Mouse (Mus musculus) thymus, adult 18-20 months (tissue): ENCODE measurements around the gene Hnrnpc.

ENCODE experiments used
- DNase-seq, 2 experiments: peaks; one replicate each; pipeline ENCODE4 v3.0.0; 2022; ENCODE audit warnings: mixed read lengths in 2 of 2

Gene Hnrnpc

DNA sequence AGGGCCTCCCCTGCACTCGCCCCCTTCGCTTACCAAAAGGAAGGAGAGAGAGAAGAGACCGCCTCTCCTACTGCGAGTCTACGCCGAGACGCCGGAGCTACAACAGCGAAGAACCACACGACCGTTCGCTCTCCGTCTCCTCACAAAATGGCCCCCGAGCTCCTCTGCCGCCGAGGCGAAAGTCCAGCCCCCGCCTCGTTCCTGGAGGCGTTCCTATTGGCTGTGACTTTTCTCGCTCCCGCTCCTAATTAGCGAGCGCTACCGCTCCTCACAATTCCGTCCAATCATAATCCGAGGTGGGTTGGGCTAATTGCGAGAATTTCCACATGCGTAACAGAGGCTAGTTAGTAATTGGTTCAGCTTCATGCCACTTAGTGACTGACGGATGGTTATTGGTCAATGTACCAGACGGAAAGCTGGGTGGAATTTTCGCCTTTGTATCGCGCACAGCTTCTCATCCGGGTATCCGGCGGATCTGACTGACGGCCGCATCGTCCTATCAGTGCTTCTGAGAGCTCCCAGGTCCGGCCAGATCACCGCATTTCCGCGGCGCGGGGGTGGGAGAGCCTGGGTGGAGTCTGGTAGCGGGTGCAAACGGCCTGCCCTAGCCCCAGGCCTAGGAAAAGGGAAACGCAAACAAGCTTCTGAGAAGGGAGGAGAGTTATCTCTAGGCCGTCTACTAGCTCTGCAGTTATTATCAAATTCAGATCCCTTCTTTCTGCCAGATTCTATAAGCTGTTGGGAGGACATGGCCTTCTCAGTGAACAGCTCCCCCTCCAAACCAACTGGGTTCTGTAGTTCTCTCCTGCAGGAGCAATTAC is at the start of gene Hnrnpc:
Gene Hnrnpc (minus strand): TSS at position 173 of the 821 bp plus-strand sequence.
- DNase-seq, result peak; percentile 100

DNA sequence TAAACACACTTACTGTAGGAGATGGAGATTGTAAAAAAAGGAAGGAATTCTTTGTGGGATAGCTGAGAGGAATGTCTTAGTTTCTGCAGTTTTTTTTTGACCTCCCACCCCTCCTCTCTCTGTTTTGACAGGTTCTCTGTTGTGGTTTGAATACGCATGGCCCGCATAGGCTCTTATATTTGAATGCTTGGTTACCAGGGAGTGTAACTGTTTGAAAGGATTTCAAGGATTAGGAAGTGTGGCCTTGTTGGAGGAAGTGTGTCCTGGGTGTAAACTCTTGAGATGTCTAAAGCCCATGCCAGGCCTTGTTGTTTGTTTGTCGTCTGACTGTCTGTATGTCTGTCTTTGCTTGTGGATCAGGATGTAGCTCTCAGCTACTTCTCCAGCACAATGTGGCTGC is 48.8 kb upstream of the Hnrnpc start:
- DNase-seq, result no peak

DNA sequence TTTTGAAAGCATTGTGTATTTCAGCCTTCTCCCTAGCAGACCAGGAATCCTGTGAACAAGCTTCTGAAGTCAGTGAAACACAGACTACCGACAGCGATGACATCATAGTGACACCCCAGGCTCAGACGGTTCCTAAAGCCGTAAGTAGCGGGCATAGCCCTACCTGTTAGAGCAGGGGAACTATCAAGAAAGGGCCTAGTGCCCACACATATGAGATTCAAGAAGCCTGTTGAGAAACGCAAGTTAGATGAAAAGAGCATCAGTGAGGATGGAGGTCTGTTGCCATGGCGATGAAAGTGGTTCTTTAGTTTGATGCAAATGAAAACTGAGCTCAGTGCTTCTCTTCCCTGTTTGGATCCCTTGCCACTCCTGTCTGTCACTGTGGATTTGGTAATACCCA is 48.4 kb upstream of the Hnrnpc start:
- no peak for DNase-seq

DNA sequence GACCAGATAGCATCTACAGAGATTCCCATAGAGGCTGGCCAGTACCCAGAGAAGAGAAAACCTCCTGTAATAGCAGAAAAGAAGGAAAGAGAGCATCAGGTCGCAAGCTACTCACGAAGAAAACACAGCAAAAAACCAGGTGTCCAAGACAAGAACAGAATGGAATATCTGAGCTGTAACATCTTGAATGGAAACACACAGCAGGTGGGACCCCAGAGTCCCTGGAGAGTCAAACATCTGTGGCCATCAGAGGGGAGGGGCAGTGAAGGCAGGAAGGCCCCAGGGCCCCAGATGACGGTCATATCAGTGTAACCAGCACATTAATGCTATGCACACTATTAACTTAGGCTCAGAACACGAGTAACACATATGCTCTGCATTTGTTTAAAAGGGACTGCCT is 46.1 kb upstream of the Hnrnpc start:
- no peak for DNase-seq

DNA sequence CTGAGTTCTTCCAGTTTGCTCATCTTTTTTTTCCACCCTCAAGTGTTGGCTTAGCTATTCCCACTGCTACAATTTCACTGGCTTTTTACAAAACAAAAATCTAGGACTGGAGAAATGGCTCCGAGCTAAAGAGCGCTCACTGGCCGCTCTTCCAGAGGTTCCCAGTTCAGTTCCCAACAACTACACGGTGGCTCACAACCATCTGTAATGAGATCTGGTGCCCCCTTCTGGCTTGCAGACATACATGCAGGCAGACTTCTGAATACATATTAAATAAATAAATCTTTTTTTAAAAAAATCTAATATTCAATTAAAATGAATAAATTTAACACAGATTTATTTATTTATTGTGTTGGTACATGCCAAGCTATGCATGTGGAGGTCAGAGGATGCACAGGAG is 42.7 kb upstream of the Hnrnpc start:
- no peak for DNase-seq

DNA sequence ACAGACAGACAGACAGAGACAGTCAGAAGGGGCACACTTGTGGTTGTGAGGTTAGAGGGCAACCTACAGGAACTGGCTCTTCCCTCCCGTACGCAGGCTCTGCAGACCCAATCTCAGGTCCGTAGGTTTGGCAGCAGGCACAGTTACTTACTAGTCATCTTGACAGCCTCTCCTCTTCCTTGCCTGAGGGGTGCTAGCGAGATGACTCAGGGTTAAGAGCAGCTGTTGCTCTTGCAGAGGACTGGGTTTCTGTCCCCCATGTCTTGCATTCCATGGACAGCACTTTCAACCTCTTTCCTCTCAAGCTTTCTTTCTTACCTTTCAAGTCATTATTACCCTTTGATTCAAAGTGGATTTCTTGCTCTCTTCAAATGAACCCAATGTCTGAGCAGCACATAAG is 40.3 kb upstream of the Hnrnpc start:
- DNase-seq, result no peak

DNA sequence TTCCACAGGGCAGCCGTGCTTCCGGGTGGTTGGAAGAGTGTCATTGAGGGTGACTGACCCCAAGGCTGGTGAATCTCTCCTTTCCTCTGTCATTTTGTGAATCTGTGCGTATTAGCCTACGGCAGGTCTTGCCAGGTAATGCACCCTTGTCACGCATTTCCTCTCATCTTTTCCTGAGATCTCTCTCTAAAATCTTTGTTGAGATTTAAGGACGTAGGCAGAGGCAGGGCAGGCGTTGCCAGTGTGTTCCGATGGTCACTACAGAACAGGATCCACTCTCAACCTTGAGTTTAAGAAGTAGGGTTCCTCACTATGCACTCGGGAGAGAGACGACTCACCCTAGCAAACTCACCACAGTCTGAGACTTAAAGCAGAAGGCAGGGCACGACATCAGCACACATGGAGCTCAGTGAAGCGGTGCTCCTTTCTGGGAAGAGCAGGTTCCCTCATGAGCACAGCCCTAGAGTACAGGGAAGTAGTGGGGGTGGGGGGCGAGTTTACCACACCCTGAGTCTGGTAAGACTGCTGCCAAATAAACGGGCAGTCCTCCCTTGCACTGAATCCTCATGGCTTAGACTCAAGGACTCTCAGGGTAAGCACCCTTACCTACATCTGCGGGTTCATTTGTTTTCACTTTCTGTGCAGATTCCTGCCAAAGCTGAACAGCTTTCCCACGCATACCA is 37.8 kb upstream of the Hnrnpc start:
- DNase-seq, result no peak

DNA sequence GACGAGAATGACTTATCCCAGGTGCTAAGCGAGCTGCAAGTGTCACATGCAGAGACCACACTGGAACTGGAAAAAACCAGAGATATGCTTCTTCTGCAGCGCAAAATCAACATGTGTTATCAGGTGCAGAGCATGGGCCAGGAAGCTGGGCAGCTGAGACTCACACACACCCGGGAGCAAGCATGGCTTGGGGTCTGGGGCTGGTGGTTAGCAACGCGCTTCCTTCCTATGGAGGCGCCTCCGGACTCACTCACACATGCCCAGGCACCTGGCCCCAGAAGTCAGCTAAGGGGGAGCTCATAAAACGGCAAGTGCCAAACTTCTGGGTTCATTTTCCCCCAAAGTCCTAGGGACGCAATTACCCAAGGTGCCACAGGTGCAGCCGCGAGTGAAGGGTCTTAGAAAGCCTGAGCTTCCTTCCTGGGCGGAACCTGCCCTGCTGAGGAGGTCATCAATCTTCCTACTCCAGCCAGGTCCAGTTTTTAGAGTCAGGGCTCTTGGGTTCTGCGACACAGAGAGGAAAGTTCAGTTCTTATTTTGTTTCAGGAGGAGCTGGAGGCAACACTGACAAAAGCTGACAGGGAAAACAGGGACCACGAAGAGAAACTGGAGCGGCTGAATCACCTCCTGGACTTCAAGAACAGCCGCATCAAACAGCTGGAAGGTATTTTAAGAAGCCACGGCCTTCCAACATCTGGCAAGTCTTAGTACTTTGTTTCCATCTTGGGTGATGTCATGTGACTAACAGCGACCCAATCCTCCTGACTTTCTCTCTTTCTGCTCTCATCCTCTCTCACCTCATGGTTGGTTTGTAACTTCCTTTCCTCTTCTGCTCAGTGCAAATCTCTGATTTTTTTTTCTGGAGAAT is 37.0 kb upstream of the Hnrnpc start:
- DNase-seq, result peak; percentile 19 to 24

DNA sequence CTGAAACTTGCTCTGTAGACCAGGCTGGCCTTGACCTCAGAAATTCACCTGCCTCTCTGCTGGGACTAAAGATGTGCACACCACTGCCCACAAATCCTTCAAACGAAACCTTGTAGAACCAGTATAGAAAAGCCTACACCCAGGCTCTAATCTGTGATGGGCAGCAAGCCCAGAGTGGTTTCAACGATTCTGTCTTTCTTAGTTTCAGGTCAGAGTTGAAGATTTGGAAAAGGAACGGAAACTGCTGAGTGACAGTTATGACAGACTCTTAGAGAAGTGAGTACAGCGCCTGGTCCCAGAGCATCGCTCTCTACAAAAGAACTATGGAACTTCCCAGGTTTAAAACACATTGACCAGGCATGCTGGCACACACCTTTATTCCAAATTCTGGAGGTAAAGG is 29.8 kb upstream of the Hnrnpc start:
- no peak for DNase-seq

DNA sequence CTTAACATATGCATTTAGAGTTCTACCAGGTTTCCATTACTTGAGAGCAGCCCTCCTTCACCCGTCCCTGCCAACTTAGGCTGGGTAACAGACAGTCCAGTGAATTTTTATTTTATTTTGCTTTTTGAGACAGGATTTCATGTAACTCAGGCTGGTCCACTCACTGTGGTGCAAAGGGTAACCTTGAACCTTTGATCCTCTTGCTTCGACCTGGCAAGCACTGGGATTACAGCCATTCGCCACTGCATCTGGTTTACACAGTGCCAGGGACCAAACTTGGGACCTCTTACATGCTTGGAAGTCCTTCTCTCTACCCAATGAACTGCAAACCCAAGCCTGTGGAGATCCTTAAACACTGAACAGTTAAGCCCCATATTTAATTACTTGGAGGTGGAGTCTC is 20.8 kb upstream of the Hnrnpc start:
- no peak for DNase-seq

DNA sequence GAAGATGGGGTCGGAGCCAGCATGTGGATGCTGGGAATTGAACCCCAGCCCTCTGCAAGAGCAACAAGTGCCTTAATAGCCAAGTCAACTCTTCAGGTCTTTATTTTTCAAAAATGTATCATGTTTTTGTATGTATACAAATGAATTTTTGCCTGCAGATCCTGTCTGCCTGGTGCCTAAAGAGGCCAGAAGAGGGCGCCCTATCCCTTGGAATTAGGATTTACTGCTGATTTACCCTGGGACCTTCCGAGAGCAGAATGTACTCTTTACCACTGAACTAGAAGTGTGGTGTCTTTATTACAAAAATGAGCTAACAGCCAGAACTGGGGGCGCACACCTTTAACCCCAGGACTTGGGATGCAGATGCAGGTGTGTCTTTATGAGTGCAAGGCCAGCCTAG is 20.1 kb upstream of the Hnrnpc start:
- peak in 1 of 2 experiments; percentile 31 for DNase-seq

DNA sequence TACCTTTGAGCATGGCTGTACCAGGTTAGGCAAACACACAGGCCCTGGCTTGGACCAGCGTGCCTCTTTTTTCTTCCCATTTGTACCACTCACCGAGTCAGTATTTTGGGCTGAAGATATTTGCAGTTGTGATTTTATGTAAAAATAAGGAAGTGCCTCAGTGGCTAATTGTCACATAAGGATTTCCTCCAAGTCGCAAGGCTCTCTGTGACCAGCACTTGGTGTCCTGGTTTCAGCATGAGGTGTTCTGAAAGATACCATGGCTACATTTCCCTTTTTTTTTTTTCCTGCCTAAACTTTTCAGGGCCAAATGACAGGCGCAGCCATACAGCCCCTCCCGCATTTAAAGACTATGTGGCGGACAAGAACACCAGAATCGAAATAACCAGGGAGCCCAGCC is 16.3 kb upstream of the Hnrnpc start:
- no peak for DNase-seq

DNA sequence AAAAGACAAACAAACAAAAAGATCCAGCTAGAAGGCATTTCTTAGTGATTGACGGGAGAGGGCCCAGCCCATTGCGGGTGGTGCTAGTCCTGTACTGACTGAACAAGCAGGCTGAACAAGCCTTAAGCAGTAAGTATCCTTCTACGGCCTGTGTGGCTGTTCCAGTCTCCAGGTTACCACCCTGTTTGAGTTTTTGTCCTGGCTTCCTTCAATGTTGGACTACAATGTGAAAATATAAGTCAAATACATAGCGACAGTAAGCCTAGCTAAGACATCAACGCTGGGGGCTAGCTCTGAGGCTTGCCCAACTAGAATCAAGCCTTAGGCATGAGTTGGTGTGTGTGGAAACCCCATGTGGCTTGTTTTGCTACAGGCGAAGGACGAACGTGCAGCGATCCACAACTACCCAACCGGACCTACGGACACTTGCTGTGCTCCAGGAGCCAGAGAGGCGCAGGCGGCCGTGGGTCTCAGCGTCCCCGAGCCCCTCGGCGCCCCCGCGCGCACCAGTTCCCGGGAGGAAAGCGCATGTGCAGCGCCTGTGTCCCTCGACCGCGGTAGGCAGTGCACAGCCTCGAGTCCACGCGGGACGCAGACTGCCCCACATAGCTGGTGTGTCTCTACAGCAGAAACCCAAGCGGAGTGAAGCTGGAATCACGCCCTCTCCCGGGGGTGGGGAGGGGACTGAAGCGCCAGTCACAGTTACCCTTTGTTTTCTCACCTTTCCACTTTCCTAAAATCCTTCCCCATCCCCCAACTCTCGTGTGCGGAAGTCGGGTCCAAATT is 15.2 kb upstream of the Hnrnpc start:
- peak; percentile 17 to 30 for DNase-seq

DNA sequence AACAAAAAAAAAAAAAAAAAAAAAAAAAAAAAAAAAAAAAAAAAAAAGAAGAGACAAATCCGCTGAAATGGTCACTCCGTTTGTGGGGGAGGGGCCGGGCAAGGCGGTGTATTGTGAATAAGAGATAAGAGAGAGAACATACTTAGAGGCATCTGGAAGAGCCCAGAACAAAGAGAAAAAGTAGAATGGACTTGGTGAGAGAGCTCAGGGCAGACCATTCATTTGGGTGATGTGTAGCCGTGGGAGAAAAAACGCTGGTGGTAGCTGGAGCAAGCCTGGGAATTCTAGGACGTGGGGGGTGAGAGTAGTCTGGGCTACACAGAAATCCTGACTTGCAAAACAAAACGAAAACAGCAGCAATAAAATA is 14.6 kb upstream of the Hnrnpc start:
- no peak for DNase-seq

DNA sequence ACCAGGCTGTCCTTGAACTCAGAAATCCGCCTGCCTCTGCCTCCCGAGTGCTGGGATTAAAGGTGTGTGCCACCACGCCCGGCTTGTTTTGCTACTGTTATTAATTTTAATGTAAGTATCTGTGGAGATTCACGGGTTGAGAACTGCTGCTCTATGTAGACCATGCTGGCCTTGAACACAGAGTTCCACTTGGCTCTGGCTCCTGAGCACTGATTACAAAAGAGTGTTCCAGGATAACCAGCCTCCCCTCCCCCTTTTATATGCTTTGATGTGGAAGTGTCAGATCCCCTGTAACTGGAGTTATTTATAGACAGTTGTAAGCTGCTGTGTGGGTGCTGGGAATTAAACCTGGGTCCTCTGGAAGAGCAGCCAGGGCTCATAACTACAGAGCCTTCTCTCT is 13.4 kb upstream of the Hnrnpc start:
- DNase-seq, result no peak

DNA sequence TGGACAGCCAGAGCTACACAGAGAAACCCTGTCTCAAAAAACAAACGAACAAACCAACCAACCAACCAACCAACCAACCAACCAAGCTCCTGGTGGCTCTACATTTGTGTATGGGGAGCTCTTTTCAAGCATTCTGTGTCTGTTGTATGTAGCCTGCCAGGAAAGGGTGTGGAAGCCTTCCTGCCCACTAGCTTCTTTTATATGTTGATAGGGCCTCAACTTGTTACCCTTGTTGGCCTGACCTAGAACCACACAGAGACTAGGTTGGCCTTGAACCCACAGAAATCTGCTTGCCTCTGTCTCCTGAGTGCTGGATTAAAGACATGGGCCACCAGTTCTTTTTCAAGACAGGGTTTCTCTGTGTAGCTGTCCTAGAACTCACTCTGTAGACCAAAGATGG is 10.3 kb upstream of the Hnrnpc start:
- no peak for DNase-seq

DNA sequence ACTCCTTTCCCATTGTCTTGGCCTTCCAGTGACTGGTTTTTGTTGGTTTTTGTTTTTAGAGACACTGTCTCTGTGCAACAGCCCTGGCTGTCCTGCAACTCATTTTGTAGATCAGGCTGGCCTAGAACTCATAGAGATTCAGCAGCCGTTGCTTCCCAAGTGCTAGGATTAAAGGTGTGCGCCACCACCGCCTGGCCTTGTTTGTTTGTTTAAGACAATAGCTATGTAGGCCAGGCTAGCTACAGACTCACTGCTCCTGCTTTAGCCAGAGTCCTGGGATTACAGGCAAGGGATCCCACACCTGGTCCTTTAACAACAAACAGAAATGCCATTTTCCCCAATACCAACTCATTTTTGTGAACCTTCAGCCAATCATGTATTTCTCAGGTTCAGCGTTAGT is 6.5 kb upstream of the Hnrnpc start, which contains the start of gene Rpgrip1:
Gene Rpgrip1 (plus strand): TSS at position 359 of the 400 bp plus-strand sequence.
- no peak for DNase-seq

DNA sequence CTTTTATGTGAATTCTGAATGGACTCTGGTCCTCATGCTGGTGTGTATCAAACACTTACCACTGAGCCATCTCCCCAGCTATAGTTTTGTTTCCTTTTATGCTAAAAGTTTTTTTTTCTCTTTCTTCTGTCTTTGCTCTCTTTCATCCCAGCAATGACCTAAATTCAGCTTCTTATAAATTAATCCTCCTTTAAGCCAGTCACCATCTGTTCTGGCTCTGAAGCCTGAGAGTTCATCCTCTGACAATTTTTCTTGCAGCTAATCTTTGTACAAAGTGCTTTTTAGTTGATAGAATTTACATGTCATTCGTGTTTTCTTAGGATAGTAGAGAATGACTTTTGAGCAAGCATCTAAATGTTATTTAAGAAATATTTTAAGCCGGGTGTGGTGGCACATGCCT is 4.2 kb upstream of the Hnrnpc start:
- no peak for DNase-seq

DNA sequence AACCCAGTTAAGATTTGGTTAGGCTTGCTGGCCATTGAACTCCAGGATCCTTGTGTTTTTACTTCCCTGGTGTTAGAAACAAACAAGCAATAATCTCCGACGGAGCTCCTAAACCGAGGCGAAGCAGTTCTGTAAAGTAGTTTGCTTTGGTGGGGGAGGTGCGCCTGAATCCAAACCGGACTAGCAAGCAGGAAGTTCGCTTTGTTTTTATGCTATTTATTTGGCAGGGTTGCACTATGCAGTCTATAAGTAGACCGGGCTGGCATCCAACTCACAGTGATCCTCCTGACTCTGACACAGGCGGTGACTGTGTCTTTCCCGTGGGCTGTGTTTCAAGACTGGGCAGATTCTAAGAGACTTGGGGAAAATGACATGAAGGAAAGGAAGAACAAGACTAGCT is 2.9 kb upstream of the Hnrnpc start:
- no peak for DNase-seq

DNA sequence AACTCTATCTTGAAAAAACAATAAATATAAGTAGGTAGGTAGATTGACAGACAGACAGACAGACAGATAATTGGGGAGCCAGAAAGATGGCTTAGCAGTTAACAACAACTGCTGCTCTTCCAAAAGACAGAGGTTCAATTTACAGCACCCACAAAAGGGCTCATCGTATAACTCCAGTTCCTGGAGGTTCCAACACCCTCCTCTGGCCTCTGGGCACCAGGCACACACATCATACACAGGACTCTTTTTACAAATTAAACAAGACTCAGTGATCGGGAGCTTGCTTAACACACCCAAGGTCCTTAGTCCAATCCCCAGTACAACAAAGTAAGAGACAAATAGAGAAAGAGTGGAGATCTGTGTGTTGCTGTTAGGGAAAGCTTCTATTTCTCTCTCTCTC is 1.5 kb upstream of the Hnrnpc start:
- DNase-seq, result no peak

DNA sequence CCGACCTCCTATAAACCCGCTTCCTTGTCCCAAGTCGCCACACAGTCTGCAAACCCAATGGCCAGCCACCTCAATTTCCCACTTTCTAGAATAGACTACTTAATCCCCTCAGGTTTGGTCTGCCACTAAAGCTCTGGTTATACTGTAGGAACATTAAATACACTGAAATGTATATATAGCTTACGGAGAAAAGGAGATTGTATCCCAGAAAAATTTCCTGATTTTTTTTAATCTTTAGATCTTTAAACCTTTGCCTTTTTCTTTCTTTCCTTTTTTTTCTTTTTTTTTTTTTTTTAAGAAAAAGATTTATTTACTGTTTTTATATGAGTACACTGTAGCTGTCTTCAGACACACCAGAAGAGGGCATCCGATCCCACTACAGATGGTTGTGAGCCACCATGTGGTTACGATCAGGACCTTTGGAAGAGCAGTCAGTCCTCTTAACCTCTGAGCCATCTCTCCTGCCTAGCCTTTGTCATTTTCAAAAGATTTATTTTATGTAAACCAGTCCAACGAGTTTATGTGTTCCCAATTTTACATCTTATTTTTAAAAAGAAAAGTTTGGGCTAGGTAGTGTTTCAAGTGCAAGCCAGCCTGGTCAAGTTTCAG is 953 bp upstream of the Hnrnpc start:
- DNase-seq, result no peak

DNA sequence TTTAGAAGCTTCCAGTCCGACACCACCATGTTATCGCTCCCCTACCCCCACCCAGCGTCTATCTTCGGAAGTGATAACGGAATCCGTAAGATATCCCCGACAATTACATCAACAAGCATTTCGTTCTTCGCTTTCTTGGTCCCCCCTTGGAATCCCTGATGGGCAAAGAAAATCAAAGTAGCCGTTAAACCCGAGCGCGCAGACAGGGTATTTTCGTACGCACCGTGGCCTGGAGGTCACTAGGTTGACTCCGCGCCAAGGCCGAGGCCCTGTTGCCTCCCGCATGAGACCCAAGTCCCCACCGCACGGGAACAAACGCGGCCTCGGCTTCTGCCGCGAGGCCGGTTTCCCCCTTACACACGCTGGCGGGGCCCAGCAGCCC is 363 bp downstream of the Hnrnpc start:
- DNase-seq, result no peak
